Mouse (Mus musculus) bone marrow, adult 2 months (tissue): ENCODE results near the gene Prdm16. TPM values are rescaled to one million over a fixed set of nuclear protein-coding genes. Genes with fewer than 3 reads are reported as not detected.

Experiments used
- H3K27ac ChIP-seq: fragments of 200-500 bp; 2 replicates; pipeline ENCODE4 v1.5.1; 2012; ENCODE audit warnings: low read depth, mild to moderate bottlenecking, control low read depth, inconsistent platforms, low read length; ENCODE audit not compliant: control insufficient read depth, poor library complexity, insufficient read depth
- H3K4me1 ChIP-seq: fragments of 200-500 bp; 2 replicates; pipeline ENCODE4 v1.6.1; 2011; ENCODE audit warnings: low read length; ENCODE audit not compliant: control insufficient read depth, insufficient read depth
- H3K4me3 ChIP-seq: fragments of 200-500 bp; replicated peaks from 2 replicates; pipeline ENCODE3; 2011; ENCODE audit warnings: mild to moderate bottlenecking, low read depth, low read length, control low read depth; ENCODE audit not compliant: control insufficient read depth
- CTCF ChIP-seq: fragments of 200-500 bp; IDR thresholded peaks from 2 replicates; pipeline ENCODE4 v1.5.1; 2011; ENCODE audit warnings: low read length, control low read depth; ENCODE audit not compliant: control insufficient read depth, insufficient read depth
- POLR2A ChIP-seq: fragments of 200-500 bp; IDR thresholded peaks from 2 replicates; pipeline ENCODE4 v1.6.1; 2011; ENCODE audit warnings: low read depth, mild to moderate bottlenecking, control low read depth, low read length, borderline replicate concordance; ENCODE audit not compliant: control insufficient read depth
- WGBS: fragments of 180-500 bp; shearing (Covaris S2); methylation state at CpG from one replicate; pipeline ENCODE4 v1.1.7; 2018; 5-methylcytosine and 5-hydroxymethylcytosine counted together
- polyA plus RNA-seq: library from polyadenylated mRNA; stranded (reverse); fragments of >200 nt; gene quantifications from 2 replicates; pipeline ENCODE4 v1.2.4, GENCODE M21; 2011; ENCODE audit warnings: low replicate concordance; ENCODE audit not compliant: missing spikeins, insufficient read depth, insufficient read length

Gene Prdm16
- polyA plus RNA-seq, 1 experiment, result 0.70 TPM

GRCm38 (mm10) chr4:154499701-154500523 is 136.8 kb downstream of the Prdm16 start:
- Histone ChIP-seq H3K4me1 (no peaks in the 10 kb centered on the region), H3K27ac (no peak overlapping the region), H3K4me3 (no peak overlapping the region)
- WGBS, result 53% methylated on average over 29 of the region's 29 CpGs
- TF ChIP-seq POLR2A, result no peak
- TF ChIP-seq CTCF, result no peak

GRCm38 (mm10) chr4:154497423-154498175 is 139.1 kb downstream of the Prdm16 start:
- TF ChIP-seq CTCF, result no peak
- no peak for TF ChIP-seq POLR2A

GRCm38 (mm10) chr4:154496991-154497390 is 139.7 kb downstream of the Prdm16 start:
- Histone ChIP-seq H3K4me3 (no peak overlapping the region), H3K4me1 (no peaks in the 10 kb centered on the region), H3K27ac (no peak overlapping the region)
- 11% methylated on average over 7 of the region's 7 CpGs for WGBS
- no peak for TF ChIP-seq POLR2A
- no peak for TF ChIP-seq CTCF

More at GRCm38 (mm10) chr4:154497423-154498175, 139.1 kb downstream of the Prdm16 start:
- WGBS, result 77% methylated on average over 4 of the region's 4 CpGs
- no peak overlapping the region for H3K27ac ChIP-seq
- H3K4me3 ChIP-seq, result no peak overlapping the region
- H3K4me1 ChIP-seq, result no peaks in the 10 kb centered on the region

GRCm38 (mm10) chr4:154496522-154496921 is 140.2 kb downstream of the Prdm16 start:
- no peak overlapping the region for H3K4me3 ChIP-seq
- H3K4me1 ChIP-seq, result no peaks in the 10 kb centered on the region
- 66% methylated on average over 5 of the region's 5 CpGs for WGBS
- no peak for TF ChIP-seq POLR2A
- no peak for TF ChIP-seq CTCF
- no peak overlapping the region for H3K27ac ChIP-seq

GRCm38 (mm10) chr4:154493996-154494395 is 142.7 kb downstream of the Prdm16 start:
- Histone ChIP-seq H3K4me1 (no peaks in the 10 kb centered on the region), H3K27ac (no peak overlapping the region), H3K4me3 (no peak overlapping the region)
- WGBS, result 62% methylated on average over 4 of the region's 4 CpGs
- TF ChIP-seq CTCF (no peak), POLR2A (no peak)

GRCm38 (mm10) chr4:154492714-154493121 is 144.0 kb downstream of the Prdm16 start:
- H3K27ac ChIP-seq, result no peak overlapping the region
- TF ChIP-seq POLR2A (no peak), CTCF (no peak)
- no peaks in the 10 kb centered on the region for H3K4me1 ChIP-seq
- 92% methylated on average over 11 of the region's 11 CpGs for WGBS
- no peak overlapping the region for H3K4me3 ChIP-seq

- no peak for TF ChIP-seq POLR2A
- no peak for TF ChIP-seq CTCF
- 79% methylated on average over 7 of the region's 7 CpGs for WGBS
- no peak overlapping the region for H3K4me3 ChIP-seq
- no peaks in the 10 kb centered on the region for H3K4me1 ChIP-seq
- H3K27ac ChIP-seq, result no peak overlapping the region
Measured at GRCm38 (mm10) chr4:154492268-154492667, 144.4 kb downstream of the Prdm16 start.

- Histone ChIP-seq H3K27ac (no peak overlapping the region), H3K4me3 (no peak overlapping the region), H3K4me1 (no peaks in the 10 kb centered on the region)
- WGBS, result 81% methylated on average over 5 of the region's 5 CpGs
- TF ChIP-seq CTCF, result no peak
Measured at GRCm38 (mm10) chr4:154488031-154488430, 148.6 kb downstream of the Prdm16 start.

GRCm38 (mm10) chr4:154482695-154483094 is 154.0 kb downstream of the Prdm16 start:
- WGBS, result 86% methylated on average over 14 of the region's 14 CpGs
- H3K27ac ChIP-seq, result no peak overlapping the region; the same call in 1 of the 2 replicates
- no peak overlapping the region for H3K4me3 ChIP-seq
- TF ChIP-seq CTCF (no peak), POLR2A (no peak)
- no peaks in the 10 kb centered on the region for H3K4me1 ChIP-seq
